Mouse (Mus musculus) spleen, adult 2 months (tissue): Measurements from ENCODE around the gene Grik4. TPM values are rescaled to one million over a fixed set of nuclear protein-coding genes. Genes with fewer than 3 reads are reported as not detected.

ENCODE experiments used
- DNase-seq, 2 experiments: peaks; one replicate each; pipeline versions ENCODE4 v3.0.0 to v3.0.0-alpha.2; 2012 to 2021; ENCODE audit warnings: low spot score in 2 of 2, low read depth in 1 of 2
- H3K27ac ChIP-seq: fragments of 200-500 bp; 2 replicates; pipeline ENCODE4 v1.5.1; 2012; ENCODE audit warnings: low read length, inconsistent platforms; ENCODE audit not compliant: insufficient read depth
- H3K27me3 ChIP-seq: fragments of 200-500 bp; 2 replicates; pipeline ENCODE4 v1.6.1; 2012; ENCODE audit warnings: mild to moderate bottlenecking, moderate library complexity, low read length, inconsistent platforms; ENCODE audit not compliant: control insufficient read depth, insufficient read depth
- H3K36me3 ChIP-seq: fragments of 200-500 bp; 2 replicates; pipeline ENCODE4 v1.6.1; 2012; ENCODE audit warnings: mild to moderate bottlenecking, low read length, inconsistent platforms; ENCODE audit not compliant: control insufficient read depth, insufficient read depth
- H3K4me1 ChIP-seq: fragments of 200-500 bp; 2 replicates; pipeline ENCODE4 v1.6.1; 2011; ENCODE audit warnings: inconsistent platforms; ENCODE audit not compliant: control insufficient read depth, insufficient read depth, insufficient read length
- H3K4me3 ChIP-seq: fragments of 200-500 bp; 2 replicates; pipeline ENCODE4 v1.5.1; 2011; ENCODE audit warnings: mild to moderate bottlenecking, inconsistent platforms; ENCODE audit not compliant: insufficient read depth, insufficient read length; ENCODE audit errors: extremely low read depth
- CTCF ChIP-seq: fragments of 200-500 bp; IDR thresholded peaks from 2 replicates; pipeline ENCODE4 v1.5.1; 2011; ENCODE audit warnings: mild to moderate bottlenecking, inconsistent platforms; ENCODE audit not compliant: insufficient read depth, insufficient read length, insufficient replicate concordance; ENCODE audit errors: extremely low read depth
- POLR2A ChIP-seq: fragments of 200-500 bp; IDR thresholded peaks from 2 replicates; pipeline ENCODE4 v1.6.1; 2011; ENCODE audit warnings: low read depth, low read length, inconsistent platforms
- WGBS: fragments of 180-500 bp; shearing (Covaris S2); methylation state at CpG from one replicate; pipeline ENCODE4 v1.1.7; 2018; 5-methylcytosine and 5-hydroxymethylcytosine counted together
- polyA plus RNA-seq: library from polyadenylated mRNA; depleted of rRNA; stranded (reverse); fragments of >200 nt; gene quantifications from 2 replicates; pipeline ENCODE4 v1.2.3, GENCODE M21; 2012

The Grik4 gene
- polyA plus RNA-seq, 1 experiment: 0.19 TPM

DNA sequence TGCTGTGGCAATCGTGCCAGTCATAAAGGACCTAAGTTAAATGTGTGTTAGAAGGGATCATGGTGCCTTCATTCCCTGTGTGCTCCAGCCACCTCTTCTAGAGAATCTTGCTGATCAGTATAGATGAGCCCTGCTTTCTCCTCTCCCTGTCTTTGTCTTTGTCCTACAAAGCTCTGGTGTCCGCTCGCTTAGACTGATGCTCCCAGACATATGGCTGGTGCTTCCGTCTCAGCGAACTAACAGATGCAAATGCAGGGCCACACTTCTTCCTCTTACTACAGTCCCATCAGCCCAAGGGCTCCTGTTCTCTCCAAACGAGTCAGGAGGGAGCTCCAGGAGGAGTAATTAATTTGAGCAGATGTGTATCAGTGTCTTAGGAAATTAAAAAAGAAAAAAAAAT, 71.4 kb downstream of the Grik4 start:
- H3K4me1 ChIP-seq: no peaks in the 10 kb centered on the region
- 77% methylated on average over 6 of the region's 6 CpGs for WGBS
- H3K36me3 ChIP-seq: no peaks in the 10 kb centered on the region
- H3K27ac ChIP-seq: no peak overlapping the region
- TF ChIP-seq CTCF (no peak), POLR2A (no peak)
- DNase-seq: no peak
- H3K4me3 ChIP-seq: no peak overlapping the region
- H3K27me3 ChIP-seq: no peaks in the 10 kb centered on the region

DNA sequence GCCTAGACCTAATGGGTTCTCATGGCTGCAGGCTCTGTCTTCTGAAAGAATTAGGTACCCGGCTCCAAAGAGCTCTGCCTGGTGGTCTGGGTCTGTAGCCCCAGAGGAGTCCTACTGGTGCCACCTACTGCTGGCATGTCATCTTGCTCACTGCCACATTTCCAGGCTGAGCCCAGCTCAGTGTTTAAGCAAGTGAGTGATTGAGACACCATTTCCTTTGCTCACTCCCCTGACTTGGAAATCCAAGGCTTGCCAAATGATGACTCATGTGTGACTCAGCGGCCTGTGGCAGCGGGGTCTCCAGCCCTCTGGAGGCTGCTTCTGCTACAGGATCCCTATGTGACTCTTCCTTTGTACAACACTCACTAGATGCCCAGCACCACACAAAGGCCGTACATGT, 72.6 kb downstream of the Grik4 start:
- WGBS: 67% methylated on average over 4 of the region's 4 CpGs
- H3K4me3 ChIP-seq: no peak overlapping the region
- no peaks in the 10 kb centered on the region for H3K27me3 ChIP-seq
- TF ChIP-seq CTCF: no peak
- no peak for TF ChIP-seq POLR2A
- H3K4me1 ChIP-seq: no peaks in the 10 kb centered on the region
- H3K27ac ChIP-seq: no peak overlapping the region
- no peak for DNase-seq
- no peaks in the 10 kb centered on the region for H3K36me3 ChIP-seq

DNA sequence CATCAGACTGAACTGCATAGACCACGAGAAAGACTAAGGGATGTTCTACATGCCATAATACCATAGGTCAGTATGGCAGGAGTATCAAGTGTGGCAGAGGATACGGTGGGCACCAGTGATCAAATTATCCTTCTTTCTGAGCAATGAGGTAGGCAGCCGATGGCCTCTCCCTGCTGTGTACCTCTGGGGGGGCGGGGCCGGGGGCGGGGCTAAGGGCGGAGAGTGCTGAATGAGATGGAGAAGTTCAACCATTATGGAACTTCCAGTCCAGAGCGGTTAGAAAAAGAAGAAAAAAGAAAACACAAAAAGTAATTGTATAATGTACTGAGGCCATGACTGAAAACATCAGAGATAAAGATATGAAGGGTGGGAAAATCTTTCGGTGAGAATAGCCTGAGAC, 74.0 kb downstream of the Grik4 start:
- Histone ChIP-seq H3K27ac (no peak overlapping the region), H3K4me1 (no peaks in the 10 kb centered on the region), H3K36me3 (no peaks in the 10 kb centered on the region), H3K4me3 (no peak overlapping the region), H3K27me3 (no peaks in the 10 kb centered on the region)
- 45% methylated on average over 9 of the region's 9 CpGs for WGBS
- no peak for DNase-seq
- TF ChIP-seq CTCF (no peak), POLR2A (no peak)

DNA sequence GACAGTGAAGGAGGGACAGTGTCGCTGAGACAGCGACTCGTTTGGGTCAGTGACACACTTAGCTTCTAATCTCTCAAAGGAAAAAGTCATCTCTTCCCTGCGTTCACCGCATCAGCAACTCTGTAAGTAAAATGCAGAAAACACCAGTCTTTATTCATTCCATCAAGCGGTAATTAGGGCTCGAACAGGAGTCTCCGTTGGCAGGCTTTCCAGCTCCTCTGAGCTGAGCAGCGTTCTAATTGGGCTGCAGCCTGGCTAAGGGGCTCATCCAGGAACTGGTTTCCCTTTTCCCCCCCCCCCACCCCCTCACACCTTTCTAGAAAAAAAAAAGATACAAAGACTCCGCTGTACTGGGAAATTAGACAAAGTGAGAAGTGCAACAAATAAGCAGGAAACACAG, 75.8 kb downstream of the Grik4 start:
- DNase-seq: no peak
- 82% methylated on average over 10 of the region's 10 CpGs for WGBS
- Histone ChIP-seq H3K4me3 (no peak overlapping the region), H3K27ac (no peak overlapping the region), H3K4me1 (no peaks in the 10 kb centered on the region), H3K27me3 (no peaks in the 10 kb centered on the region), H3K36me3 (no peaks in the 10 kb centered on the region)
- TF ChIP-seq CTCF (no peak), POLR2A (no peak)

DNA sequence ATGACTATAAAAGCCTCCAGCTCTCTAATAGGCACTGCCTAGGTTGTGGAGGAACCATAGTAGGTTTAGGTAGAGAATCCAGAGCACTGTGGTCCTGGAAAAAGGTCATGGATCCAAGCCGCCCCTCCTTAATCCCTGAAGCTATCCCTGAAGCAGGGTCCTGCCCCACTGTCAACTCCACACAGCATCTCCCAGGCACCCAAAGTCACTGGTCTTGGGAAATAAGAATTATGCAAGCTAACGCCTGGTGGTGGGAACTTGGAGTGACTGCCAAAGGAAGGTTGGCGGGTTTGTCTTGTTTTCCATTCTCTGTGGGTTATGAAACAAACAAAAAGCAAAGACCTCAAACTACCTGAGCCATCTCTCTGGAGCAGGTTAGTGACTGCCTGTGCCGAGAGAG, 77.6 kb downstream of the Grik4 start:
- H3K27me3 ChIP-seq: no peaks in the 10 kb centered on the region
- H3K4me3 ChIP-seq: no peak overlapping the region
- no peak for DNase-seq
- no peak overlapping the region for H3K27ac ChIP-seq
- WGBS: 86% methylated on average over 4 of the region's 4 CpGs
- TF ChIP-seq CTCF: no peak
- TF ChIP-seq POLR2A: no peak
- no peaks in the 10 kb centered on the region for H3K4me1 ChIP-seq
- no peaks in the 10 kb centered on the region for H3K36me3 ChIP-seq

DNA sequence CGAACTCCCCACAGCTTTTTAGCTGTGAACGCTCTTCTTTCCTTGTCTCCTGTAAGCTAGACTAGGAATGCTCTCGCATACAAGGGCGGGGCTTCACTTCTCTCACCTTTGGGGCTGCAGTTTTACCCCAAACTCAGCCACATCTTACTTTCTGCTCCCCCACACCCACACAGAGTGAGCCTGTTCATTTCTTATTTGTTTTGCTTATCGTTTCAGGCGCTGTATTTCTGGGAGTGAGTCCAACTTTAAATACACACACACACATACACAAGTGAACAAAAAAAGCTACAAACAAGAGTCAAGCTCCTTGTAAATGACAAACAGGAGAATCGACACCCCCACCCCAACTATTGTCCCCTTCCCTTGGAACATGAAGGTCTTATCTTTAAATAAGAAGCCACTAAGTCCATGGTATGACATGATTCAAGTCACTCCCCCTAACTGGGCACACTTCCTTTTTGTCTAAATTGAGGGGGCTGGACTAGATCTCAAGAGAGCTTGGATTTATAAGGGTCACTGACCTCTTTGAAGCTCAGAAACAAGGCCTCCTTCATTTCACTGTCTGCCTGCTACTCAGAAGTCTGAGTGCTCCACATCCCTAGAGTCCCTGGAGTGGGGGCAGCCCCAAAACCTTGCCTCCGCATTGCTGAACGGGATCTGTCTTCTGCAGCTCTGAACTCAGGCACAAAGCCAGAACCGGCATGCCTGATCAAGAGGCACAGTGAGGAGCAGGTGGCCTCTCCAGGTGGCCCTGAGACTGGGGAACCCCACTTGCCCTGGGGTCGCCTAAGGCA, 79.1 kb downstream of the Grik4 start:
- Histone ChIP-seq H3K4me1 (peaks cover 9% of the 10 kb centered on the region; the same call in 1 of the 2 replicates), H3K27ac (no peak overlapping the region), H3K4me3 (no peak overlapping the region), H3K27me3 (no peaks in the 10 kb centered on the region), H3K36me3 (no peaks in the 10 kb centered on the region)
- WGBS: 68% methylated on average over 11 of the region's 11 CpGs
- DNase-seq: no peak
- TF ChIP-seq CTCF (no peak), POLR2A (no peak)

DNA sequence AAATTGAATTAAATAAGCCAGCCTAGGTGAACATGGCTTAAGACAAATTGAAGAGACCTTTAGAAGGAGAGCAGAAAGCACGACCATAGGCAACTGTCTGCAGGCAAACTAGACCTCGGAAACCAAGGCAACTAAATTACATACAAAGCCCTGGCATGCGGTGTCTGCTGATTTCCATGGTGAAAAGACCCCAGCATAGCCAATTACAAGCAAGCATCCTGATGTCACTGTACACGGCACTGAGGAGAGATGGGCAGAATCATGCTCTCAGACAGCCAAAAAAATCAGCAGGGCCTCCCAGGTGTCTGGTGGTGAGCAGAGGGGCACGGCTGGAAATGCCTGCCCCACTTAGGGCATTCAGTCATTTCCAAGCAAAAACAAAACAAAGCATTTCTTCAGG, 80.9 kb downstream of the Grik4 start:
- Histone ChIP-seq H3K4me1 (peaks cover 10% of the 10 kb centered on the region; the same call in 1 of the 2 replicates), H3K27me3 (no peaks in the 10 kb centered on the region), H3K4me3 (no peak overlapping the region), H3K36me3 (no peaks in the 10 kb centered on the region), H3K27ac (no peak overlapping the region)
- DNase-seq: no peak
- no peak for TF ChIP-seq POLR2A
- 88% methylated on average over 5 of the region's 5 CpGs for WGBS
